Mouse (Mus musculus) lung, postnatal 0 days (tissue): Measurements from ENCODE around the gene Notch4. TPM values are rescaled to one million over a fixed set of nuclear protein-coding genes. Genes with fewer than 3 reads are reported as not detected.
A peak's percentile ranks its signal among the peaks of the same experiment; 100 is the strongest.

Experiments
- ATAC-seq: fragments of 200-750 bp; cut with Nextera tagmentation; 2 replicates; pipeline ENCODE4 v1.8.0; 2017; ENCODE audit warnings: moderate library complexity
- DNase-seq: peaks from one replicate; pipeline ENCODE4 v3.0.0-alpha.2; 2016; ENCODE audit warnings: low spot score
- H3K27ac ChIP-seq: fragments of 300-500 bp; sonication (generic); 2 replicates; pipeline ENCODE4 v1.5.1; 2014; ENCODE audit warnings: antibody characterized with exemption, mild to moderate bottlenecking, low read length, mixed read lengths
- H3K27me3 ChIP-seq: fragments of 300-500 bp; sonication (generic); replicated peaks from 2 replicates; pipeline ENCODE4 v1.6.1; 2014; ENCODE audit warnings: low read length, mixed read lengths; ENCODE audit not compliant: insufficient read depth
- H3K36me3 ChIP-seq: fragments of 300-500 bp; sonication (generic); 2 replicates; pipeline ENCODE4 v1.6.1; 2014; ENCODE audit warnings: low read length, mixed read lengths; ENCODE audit not compliant: insufficient read depth
- H3K4me1 ChIP-seq: fragments of 300-500 bp; sonication (generic); 2 replicates; pipeline ENCODE4 v1.6.1; 2014; ENCODE audit warnings: antibody characterized with exemption, low read depth, low read length, mixed read lengths; ENCODE audit not compliant: insufficient read depth
- H3K4me2 ChIP-seq: fragments of 300-500 bp; sonication (generic); replicated peaks from 2 replicates; pipeline ENCODE4 v1.6.1; 2014; ENCODE audit warnings: low read depth, mild to moderate bottlenecking, low read length, moderate library complexity, mixed read lengths
- H3K4me3 ChIP-seq: fragments of 300-500 bp; sonication (generic); 2 replicates; pipeline ENCODE4 v1.5.1; 2014; ENCODE audit warnings: low read depth, low read length
- H3K9ac ChIP-seq: fragments of 300-500 bp; sonication (generic); replicated peaks from 2 replicates; pipeline ENCODE4 v1.6.1; 2014; ENCODE audit warnings: low read depth, mild to moderate bottlenecking
- H3K9me3 ChIP-seq: fragments of 300-500 bp; sonication (generic); 2 replicates; pipeline ENCODE4 v1.6.1; 2016; ENCODE audit warnings: low read length, mixed read lengths
- CTCF ChIP-seq: IDR thresholded peaks from 2 replicates; pipeline ENCODE4 v1.5.1; 2016; ENCODE audit warnings: antibody characterized with exemption, mild to moderate bottlenecking
- EP300 ChIP-seq: IDR thresholded peaks from 2 replicates; pipeline ENCODE4 v1.6.1; 2016; ENCODE audit warnings: antibody characterized with exemption, mild to moderate bottlenecking, control low read depth
- WGBS: fragments of 180-500 bp; shearing (Covaris S2); extraction: QIAGEN DNeasy Blood & Tissue Kit; methylation state at CpG from one replicate; pipeline ENCODE4 v1.1.7; 2014; 5-methylcytosine and 5-hydroxymethylcytosine counted together
- polyA plus RNA-seq: library from polyadenylated mRNA; unstranded; fragments of >200 nt; fragmentation: Nextera tagmentation; extraction: Ambion mirVana; gene quantifications from 2 replicates; pipeline ENCODE4 v1.2.1, GENCODE M21; 2015

Gene Notch4
- polyA plus RNA-seq, 1 experiment from 2014 or later = 24.8 TPM

GRCm38 (mm10) chr17:34567311-34567710 is 3.2 kb downstream of the Notch4 start:
- TF ChIP-seq CTCF (no peak), EP300 (no peak)
- Histone ChIP-seq H3K27me3 (no peaks in the 10 kb centered on the region), H3K9ac (no peak overlapping the region), H3K36me3 (no peaks in the 10 kb centered on the region), H3K9me3 (no peaks in the 10 kb centered on the region), H3K4me2 (no peak overlapping the region), H3K4me1 (no peaks in the 10 kb centered on the region), H3K4me3 (no peak overlapping the region), H3K27ac (no peak overlapping the region)
- WGBS = 63% methylated on average over 7 of the region's 9 CpGs
- DNase-seq = no peak
- no peak for ATAC-seq

- no peak for ATAC-seq
- Histone ChIP-seq H3K27me3 (no peaks in the 10 kb centered on the region), H3K4me2 (no peak overlapping the region), H3K4me3 (no peak overlapping the region), H3K27ac (no peak overlapping the region), H3K9ac (no peak overlapping the region), H3K4me1 (no peaks in the 10 kb centered on the region), H3K9me3 (no peaks in the 10 kb centered on the region), H3K36me3 (no peaks in the 10 kb centered on the region)
- TF ChIP-seq EP300 = no peak
- no peak for TF ChIP-seq CTCF
- 66% methylated on average over 11 of the region's 13 CpGs for WGBS
- DNase-seq = no peak
These were observed 4.4 kb downstream of the Notch4 start for GRCm38 (mm10) chr17:34568421-34568820.

- DNase-seq (no peak), ATAC-seq (no peak)
- no peak overlapping the region for H3K4me2 ChIP-seq
- no peaks in the 10 kb centered on the region for H3K27me3 ChIP-seq
- H3K4me3 ChIP-seq = no peak overlapping the region
- WGBS = 61% methylated on average over 4 of the region's 4 CpGs
- H3K4me1 ChIP-seq = no peaks in the 10 kb centered on the region
- H3K9me3 ChIP-seq = no peaks in the 10 kb centered on the region
- no peak overlapping the region for H3K27ac ChIP-seq
- no peak for TF ChIP-seq CTCF
- TF ChIP-seq EP300 = no peak
- no peaks in the 10 kb centered on the region for H3K36me3 ChIP-seq
- H3K9ac ChIP-seq = no peak overlapping the region
These were observed 5.9 kb downstream of the Notch4 start for GRCm38 (mm10) chr17:34569919-34570318.

GRCm38 (mm10) chr17:34571875-34572274 is 7.8 kb downstream of the Notch4 start:
- H3K4me2 ChIP-seq = no peak overlapping the region
- no peak overlapping the region for H3K27ac ChIP-seq
- no peak overlapping the region for H3K4me3 ChIP-seq
- DNase-seq = no peak
- H3K9me3 ChIP-seq = no peaks in the 10 kb centered on the region
- no peak overlapping the region for H3K9ac ChIP-seq
- TF ChIP-seq EP300 = no peak
- peak; percentile 73 for TF ChIP-seq CTCF
- no peak for ATAC-seq
- 20% methylated on average over 5 of the region's 5 CpGs for WGBS
- no peaks in the 10 kb centered on the region for H3K27me3 ChIP-seq
- no peaks in the 10 kb centered on the region for H3K36me3 ChIP-seq
- no peaks in the 10 kb centered on the region for H3K4me1 ChIP-seq

- Histone ChIP-seq H3K36me3 (no peaks in the 10 kb centered on the region), H3K27ac (no peak overlapping the region), H3K4me3 (no peak overlapping the region), H3K9ac (no peak overlapping the region), H3K4me2 (no peak overlapping the region), H3K27me3 (no peaks in the 10 kb centered on the region), H3K9me3 (no peaks in the 10 kb centered on the region), H3K4me1 (no peaks in the 10 kb centered on the region)
- TF ChIP-seq CTCF = peak; percentile 39; the same call in 1 of the 2 replicates
- TF ChIP-seq EP300 = no peak
- 25% methylated on average over 15 of the region's 15 CpGs for WGBS
- no peak; the same call in 1 of the 2 replicates for ATAC-seq
- DNase-seq = no peak
These were observed 8.3 kb downstream of the Notch4 start for GRCm38 (mm10) chr17:34572361-34572760.

GRCm38 (mm10) chr17:34576577-34576976 is 12.5 kb downstream of the Notch4 start:
- Histone ChIP-seq H3K4me2 (no peak overlapping the region), H3K4me3 (no peak overlapping the region), H3K36me3 (no peaks in the 10 kb centered on the region), H3K9ac (no peak overlapping the region), H3K27me3 (no peaks in the 10 kb centered on the region), H3K9me3 (no peaks in the 10 kb centered on the region), H3K27ac (no peak overlapping the region), H3K4me1 (no peaks in the 10 kb centered on the region)
- no peak for DNase-seq
- TF ChIP-seq CTCF (no peak), EP300 (no peak)
- WGBS = 46% methylated on average over 5 of the region's 5 CpGs
- no peak for ATAC-seq

GRCm38 (mm10) chr17:34578070-34578469 is 14.0 kb downstream of the Notch4 start:
- TF ChIP-seq EP300 = no peak
- no peak for TF ChIP-seq CTCF
- no peaks in the 10 kb centered on the region for H3K36me3 ChIP-seq
- no peaks in the 10 kb centered on the region for H3K27me3 ChIP-seq
- WGBS = 91% methylated on average over 3 of the region's 3 CpGs
- H3K4me1 ChIP-seq = no peaks in the 10 kb centered on the region
- no peaks in the 10 kb centered on the region for H3K9me3 ChIP-seq
- H3K9ac ChIP-seq = no peak overlapping the region
- no peak overlapping the region for H3K4me3 ChIP-seq
- no peak overlapping the region for H3K27ac ChIP-seq
- ATAC-seq = no peak
- no peak for DNase-seq
- no peak overlapping the region for H3K4me2 ChIP-seq
